Mouse (Mus musculus): ENCODE data around the gene Ubtd2.

DNA sequence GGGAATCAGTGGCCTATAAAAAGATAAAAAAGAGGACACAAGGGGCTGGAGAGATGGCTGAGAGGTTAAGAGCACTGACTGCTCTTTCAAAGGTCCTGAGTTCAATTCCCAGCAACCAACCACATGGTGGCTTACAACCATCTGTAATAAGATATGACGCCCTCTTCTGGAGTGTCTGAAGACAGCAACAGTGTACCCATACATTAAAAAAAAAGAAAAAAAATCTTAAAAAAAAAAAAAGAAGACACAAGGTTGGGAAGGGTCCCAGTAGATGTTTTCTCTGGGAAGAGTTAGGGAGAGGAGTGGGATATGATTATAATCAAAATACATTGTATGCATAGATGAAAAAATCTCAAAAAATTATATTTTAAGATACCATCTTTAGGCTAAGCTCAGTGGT lies 10.0 kb upstream of the Ubtd2 start:
- TF ChIP-seq CTCF (IDR thresholded peaks at IDR 0.05; ENCODE audit: low read depth) (no peak), EP300 (IDR thresholded peaks at IDR 0.05; ENCODE audit: low read depth) (no peak)

Data from heart, postnatal 0 days (tissue).